Mouse (Mus musculus) embryo, embryonic 11.5 days (tissue): ENCODE results near the gene Henmt1.

Source experiments
- DNase-seq: peaks from one replicate; pipeline ENCODE4 v3.0.0-alpha.2; 2012; ENCODE audit warnings: low read depth, low spot score

The Henmt1 gene

DNA sequence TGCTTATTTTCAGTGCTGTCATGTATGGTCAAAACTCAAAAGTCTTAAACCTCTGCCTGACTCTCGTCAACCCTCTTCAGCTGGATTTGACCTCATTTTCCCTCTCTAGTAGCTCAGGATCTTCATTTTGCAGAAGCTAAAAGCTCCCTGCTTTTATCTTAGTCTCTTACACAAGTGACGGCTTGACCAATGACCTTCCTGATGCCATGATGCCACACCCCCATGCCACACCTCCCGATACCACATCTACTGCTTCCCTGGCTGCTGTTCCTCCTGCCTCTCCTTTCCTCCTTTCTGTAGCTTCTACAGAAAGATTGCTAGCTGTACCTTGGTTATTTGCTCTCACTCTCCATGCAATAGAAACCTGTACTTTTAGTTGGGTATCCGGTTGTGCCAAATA is 58.1 kb downstream of the Henmt1 start:
- no peak for DNase-seq

GRCm38 (mm10) chr3:108999173-108999572 is 59.5 kb downstream of the Henmt1 start:
- no peak for DNase-seq

DNA sequence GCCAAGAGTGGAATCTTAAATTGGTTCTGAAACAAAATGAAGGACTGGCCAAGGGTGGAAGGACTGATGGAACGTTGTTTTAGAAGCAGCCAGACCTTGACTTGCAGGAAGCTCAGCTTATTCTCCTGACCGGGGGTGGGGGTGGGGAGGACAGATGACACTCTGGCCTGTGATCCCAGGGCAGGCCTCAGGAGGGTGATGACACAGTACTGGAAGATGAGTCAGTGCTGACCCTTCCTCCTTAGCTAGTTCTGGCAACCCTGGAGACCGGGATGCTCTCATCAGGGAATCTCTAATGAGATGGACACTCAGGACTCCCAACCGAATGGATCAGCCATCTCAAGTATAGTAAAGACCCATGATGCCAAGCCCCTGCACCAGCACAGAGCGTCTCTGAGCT is 66.1 kb downstream of the Henmt1 start:
- no peak for DNase-seq

- no peak for DNase-seq
Observed at GRCm38 (mm10) chr3:109008180-109008579, 68.5 kb downstream of the Henmt1 start.
